Mouse (Mus musculus) stomach, postnatal 0 days (tissue): ENCODE results near the gene Dab1.

ENCODE experiments used
- CTCF ChIP-seq: IDR thresholded peaks from 2 replicates; pipeline ENCODE4 v1.5.1; 2016; ENCODE audit warnings: antibody characterized with exemption, low read depth, mild to moderate bottlenecking, moderate library complexity
- EP300 ChIP-seq: optimal IDR thresholded peaks from 2 replicates; pipeline ENCODE3; 2016; ENCODE audit warnings: antibody characterized with exemption

GRCm38 (mm10) chr4:104766065-104766464 lies 1146.9 kb downstream of the Dab1 start, which contains the start of gene C8b:
- TF ChIP-seq CTCF (no peak), EP300 (no peak)
